Mouse (Mus musculus) large intestine, adult 2 months (tissue): Measurements from ENCODE around the gene Spo11. TPM values are rescaled to one million over a fixed set of nuclear protein-coding genes. Genes with fewer than 3 reads are reported as not detected.

ENCODE experiments used
- DNase-seq: peaks from one replicate; pipeline ENCODE4 v3.0.0-alpha.2; 2012; ENCODE audit warnings: low read depth, low spot score
- WGBS: fragments of 180-500 bp; shearing (Covaris S2); methylation state at CpG from one replicate; pipeline ENCODE4 v1.1.7; 2018; 5-methylcytosine and 5-hydroxymethylcytosine counted together
- polyA plus RNA-seq: library from polyadenylated mRNA; depleted of rRNA; stranded (reverse); fragments of >200 nt; gene quantifications from 2 replicates; pipeline ENCODE4 v1.2.3, GENCODE M21; 2012; rRNA removed

Gene Spo11
- 0.63 and 1.3 TPM in 2 replicates for polyA plus RNA-seq

- WGBS = 30% methylated on average over 14 of the region's 14 CpGs
- no peak for DNase-seq
Measured at GRCm38 (mm10) chr2:172977409-172978130, at the start of gene Spo11. Gene Spo11 (plus strand): TSS chr2:172977700.

- no peak for DNase-seq
- 89% methylated on average over 14 of the region's 14 CpGs for whole genome bisulfite sequencing
Measured at GRCm38 (mm10) chr2:172929905-172930436, 47.5 kb upstream of the Spo11 start.

- WGBS = 74% methylated on average over 17 of the region's 17 CpGs
- DNase-seq = no peak
Measured at GRCm38 (mm10) chr2:172931137-172931898, 46.2 kb upstream of the Spo11 start.

- 34% methylated on average over 34 of the region's 34 CpGs for WGBS
- DNase-seq = no peak
Measured at GRCm38 (mm10) chr2:172933631-172934419, 43.7 kb upstream of the Spo11 start.

- DNase-seq = no peak
- 37% methylated on average over 8 of the region's 8 CpGs for WGBS
Measured at GRCm38 (mm10) chr2:172934420-172934788, 43.1 kb upstream of the Spo11 start.

- WGBS = 36% methylated on average over 30 of the region's 30 CpGs
- DNase-seq = no peak
Measured at GRCm38 (mm10) chr2:172934891-172935740, 42.4 kb upstream of the Spo11 start.

- no peak for DNase-seq
- WGBS = 90% methylated on average over 12 of the region's 12 CpGs
Measured at GRCm38 (mm10) chr2:172935776-172936562, 41.5 kb upstream of the Spo11 start.

GRCm38 (mm10) chr2:172936844-172937243 lies 40.7 kb upstream of the Spo11 start:
- 91% methylated on average over 5 of the region's 5 CpGs for WGBS
- no peak for DNase-seq

- 84% methylated on average over 12 of the region's 12 CpGs for WGBS
- DNase-seq = no peak
Measured at GRCm38 (mm10) chr2:172937326-172938190, 39.9 kb upstream of the Spo11 start.

- DNase-seq = no peak
- 3% methylated on average over 57 of the region's 57 CpGs for WGBS
Measured at GRCm38 (mm10) chr2:172938761-172939638, 38.5 kb upstream of the Spo11 start.

- no peak for DNase-seq
- WGBS = under 1% methylated on average over 26 of the region's 26 CpGs
Measured at GRCm38 (mm10) chr2:172939639-172940002, 37.9 kb upstream of the Spo11 start.

GRCm38 (mm10) chr2:172940003-172940798 lies 37.3 kb upstream of the Spo11 start, which contains the start of gene Bmp7:
Gene Bmp7 (minus strand): TSS chr2:172940321.
- DNase-seq = no peak
- WGBS = under 1% methylated on average over 77 of the region's 82 CpGs

GRCm38 (mm10) chr2:172940799-172941163 lies 36.7 kb upstream of the Spo11 start:
- WGBS = 3% methylated on average over 13 of the region's 13 CpGs
- no peak for DNase-seq

GRCm38 (mm10) chr2:172949051-172949450 lies 28.4 kb upstream of the Spo11 start:
- no peak for DNase-seq
- 36% methylated on average over 5 of the region's 5 CpGs for WGBS

GRCm38 (mm10) chr2:172950119-172950676 lies 27.3 kb upstream of the Spo11 start:
- WGBS = 68% methylated on average over 9 of the region's 9 CpGs
- DNase-seq = no peak
